Mouse (Mus musculus) neural tube, embryonic 13.5 days (tissue): Measurements from ENCODE around the gene Mast4. TPM values are rescaled to one million over a fixed set of nuclear protein-coding genes. Genes with fewer than 3 reads are reported as not detected.

ENCODE experiments used
- ATAC-seq: fragments of 200-750 bp; cut with Nextera tagmentation; 2 replicates; pipeline ENCODE4 v1.8.0; 2017; ENCODE audit warnings: low read depth, mild to moderate bottlenecking, moderate TSS enrichment, moderate library complexity
- H3K27ac ChIP-seq: fragments of 300-500 bp; sonication (generic); replicated peaks from 2 replicates; pipeline ENCODE4 v1.5.1; 2015; ENCODE audit warnings: moderate library complexity, mild to moderate bottlenecking, inconsistent platforms
- H3K27me3 ChIP-seq: fragments of 300-500 bp; sonication (generic); 2 replicates; pipeline ENCODE4 v1.6.1; 2015; ENCODE audit warnings: mild to moderate bottlenecking, inconsistent platforms
- H3K36me3 ChIP-seq: fragments of 300-500 bp; sonication (generic); 2 replicates; pipeline ENCODE4 v1.6.1; 2015; ENCODE audit warnings: mild to moderate bottlenecking, inconsistent platforms
- H3K4me1 ChIP-seq: fragments of 300-500 bp; sonication (generic); replicated peaks from 2 replicates; pipeline ENCODE4 v1.6.1; 2015; ENCODE audit warnings: inconsistent platforms
- H3K4me2 ChIP-seq: fragments of 300-500 bp; sonication (generic); 2 replicates; pipeline ENCODE4 v1.6.1; 2015; ENCODE audit warnings: inconsistent platforms, mild to moderate bottlenecking, moderate library complexity
- H3K4me3 ChIP-seq: fragments of 300-500 bp; sonication (generic); 2 replicates; pipeline ENCODE4 v1.5.1; 2015; ENCODE audit warnings: mild to moderate bottlenecking, inconsistent platforms
- H3K9ac ChIP-seq: fragments of 300-500 bp; sonication (generic); 2 replicates; pipeline ENCODE4 v1.6.1; 2015; ENCODE audit warnings: moderate library complexity, mild to moderate bottlenecking, inconsistent platforms
- H3K9me3 ChIP-seq: fragments of 300-500 bp; sonication (generic); 2 replicates; pipeline ENCODE4 v1.6.1; 2016; ENCODE audit warnings: inconsistent platforms
- WGBS: fragments of 180-500 bp; shearing (Covaris S2); methylation state at CpG from one replicate; pipeline ENCODE4 v1.1.7; 2015; 5-methylcytosine and 5-hydroxymethylcytosine counted together
- polyA plus RNA-seq: library from polyadenylated mRNA; unstranded; fragments of >200 nt; fragmentation: Nextera tagmentation; extraction: Ambion mirVana; gene quantifications from 2 replicates; pipeline ENCODE4 v1.2.1, GENCODE M21; 2015

The Mast4 gene
- polyA plus RNA-seq, 1 experiment from 2014 or later = 19.5 TPM

DNA sequence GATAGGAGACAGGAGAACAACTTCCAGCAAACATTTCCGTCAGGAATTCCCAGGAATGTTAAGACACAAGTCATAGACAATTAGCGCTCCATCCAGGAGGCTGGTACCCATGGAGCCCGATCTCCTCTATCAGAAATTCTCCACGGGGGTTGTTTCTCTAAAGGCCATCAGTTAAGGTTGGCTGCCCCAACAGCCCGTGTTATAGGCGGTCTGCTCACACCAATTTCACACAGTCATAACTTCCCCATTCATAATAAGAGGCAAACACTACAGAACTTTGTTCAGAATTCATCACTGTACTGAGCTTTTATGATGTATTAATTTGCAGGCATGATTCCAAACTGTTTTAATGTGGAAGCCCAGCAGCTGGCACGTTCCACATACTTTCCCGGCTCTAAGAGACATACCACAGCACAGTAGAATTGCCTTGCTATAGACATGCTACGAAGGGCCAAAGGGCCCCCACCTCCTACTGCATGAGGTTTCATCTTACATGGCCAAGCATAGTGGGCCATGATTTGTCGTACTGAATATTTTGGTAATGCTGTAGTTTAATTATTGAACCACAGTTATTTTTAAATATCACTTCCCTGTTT lies 19.1 kb downstream of the Mast4 start:
- Histone ChIP-seq H3K27me3 (no peaks in the 10 kb centered on the region), H3K4me3 (no peak overlapping the region), H3K4me2 (no peak overlapping the region), H3K4me1 (peaks cover 10% of the 10 kb centered on the region; the same call in 1 of the 2 replicates), H3K9ac (no peak overlapping the region), H3K36me3 (no peaks in the 10 kb centered on the region), H3K9me3 (no peaks in the 10 kb centered on the region), H3K27ac (no peak overlapping the region)
- 0 out of 2 replicates have a peak, but pooled peaks have one; percentile 50 for ATAC-seq
- WGBS = 46% methylated on average over 10 of the region's 10 CpGs

DNA sequence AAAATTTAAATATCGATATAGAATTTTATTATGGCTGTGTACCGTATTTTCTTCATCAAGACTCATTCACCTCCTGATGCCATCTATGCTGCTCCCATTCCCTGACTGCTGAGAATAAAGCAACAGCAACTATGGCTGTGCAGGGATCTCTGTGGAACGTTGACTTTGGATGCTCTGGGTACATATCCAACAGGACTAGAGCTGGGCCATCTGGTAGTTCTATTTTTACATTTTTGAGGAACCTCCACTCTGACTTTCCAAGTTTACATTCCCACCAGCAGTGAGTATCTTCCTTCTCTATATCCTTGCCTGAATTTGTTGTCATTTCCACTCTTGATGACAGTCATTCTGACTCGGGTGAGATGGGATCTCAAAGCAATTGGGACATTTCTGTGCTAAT lies 26.0 kb downstream of the Mast4 start:
- Histone ChIP-seq H3K4me3 (no peak overlapping the region), H3K27ac (no peak overlapping the region), H3K9me3 (no peaks in the 10 kb centered on the region), H3K4me2 (no peak overlapping the region), H3K27me3 (no peaks in the 10 kb centered on the region), H3K9ac (no peak overlapping the region), H3K4me1 (peaks cover 4% of the 10 kb centered on the region; the same call in 1 of the 2 replicates), H3K36me3 (no peaks in the 10 kb centered on the region)
- no peak for ATAC-seq
- 90% methylated on average over 4 of the region's 4 CpGs for WGBS

DNA sequence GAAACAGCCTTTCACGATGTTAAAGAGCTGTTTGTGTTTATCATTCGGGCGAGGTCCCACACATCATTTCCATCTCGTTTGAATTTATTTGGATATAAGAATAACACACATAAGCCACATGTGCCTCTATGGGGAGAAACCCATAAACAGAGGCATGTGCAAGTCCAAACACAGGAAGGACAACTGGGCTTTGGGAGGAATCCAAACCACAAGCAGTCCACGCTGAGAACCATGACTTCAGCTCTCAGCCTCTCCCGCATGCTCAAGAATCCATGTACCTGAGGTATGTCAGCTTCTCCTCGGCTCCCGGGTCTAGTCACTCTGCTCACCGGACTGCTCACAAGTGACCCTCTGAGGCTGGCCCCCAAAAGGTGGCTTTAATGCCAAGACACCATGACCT lies 30.5 kb downstream of the Mast4 start:
- Histone ChIP-seq H3K27ac (no peak overlapping the region), H3K36me3 (no peaks in the 10 kb centered on the region), H3K9me3 (no peaks in the 10 kb centered on the region), H3K4me1 (peaks cover 4% of the 10 kb centered on the region; the same call in 1 of the 2 replicates), H3K4me3 (no peak overlapping the region), H3K4me2 (no peak overlapping the region), H3K9ac (no peak overlapping the region), H3K27me3 (no peaks in the 10 kb centered on the region)
- ATAC-seq = no peak
- 86% methylated on average over 9 of the region's 9 CpGs for WGBS

DNA sequence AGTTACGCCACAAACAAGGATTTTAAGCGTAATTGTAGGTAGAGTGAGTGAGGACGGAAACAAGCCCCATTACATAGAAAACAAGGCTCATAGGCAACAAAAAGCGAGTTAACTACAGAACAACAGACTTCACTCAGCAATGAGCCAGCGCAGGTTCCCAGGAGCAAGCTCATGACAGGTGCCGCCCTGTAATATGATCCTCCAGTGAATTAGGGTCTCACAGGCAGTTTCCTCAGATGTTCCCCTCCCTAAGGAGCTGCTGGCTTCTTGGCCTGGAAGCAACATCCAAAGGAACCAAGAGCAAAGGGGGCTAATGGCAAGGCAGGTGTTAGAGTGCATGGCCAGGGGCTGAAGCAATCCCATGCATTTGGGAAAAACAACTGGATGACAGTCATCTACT lies 31.8 kb downstream of the Mast4 start:
- no peak for ATAC-seq
- WGBS = 39% methylated on average over 6 of the region's 6 CpGs

DNA sequence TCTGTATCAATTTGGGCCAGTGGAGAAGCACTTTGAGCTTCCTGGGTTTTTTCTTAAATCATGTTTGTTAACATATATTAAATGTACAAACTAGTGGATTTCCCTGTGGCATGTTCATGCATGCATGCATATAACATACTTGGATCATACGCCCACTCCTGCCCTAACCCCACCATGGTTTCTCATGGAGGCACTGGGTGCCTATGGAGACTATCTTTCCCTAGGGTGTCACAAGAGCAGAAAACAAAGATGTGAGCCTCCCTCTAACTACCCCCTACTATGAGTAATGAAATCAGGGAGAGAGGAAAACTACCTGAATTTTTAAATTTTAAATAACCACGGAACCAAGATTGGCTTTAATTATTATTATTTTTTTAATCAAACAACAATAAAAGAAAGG lies 32.2 kb downstream of the Mast4 start:
- H3K9ac ChIP-seq = no peak overlapping the region
- WGBS = 86% methylated on average over 2 of the region's 2 CpGs
- no peak for ATAC-seq

More for the DNA sequence above, 31.8 kb downstream of the Mast4 start:
- Histone ChIP-seq H3K4me3 (no peak overlapping the region), H3K9me3 (no peaks in the 10 kb centered on the region), H3K27me3 (no peaks in the 10 kb centered on the region), H3K4me1 (peaks cover 4% of the 10 kb centered on the region; the same call in 1 of the 2 replicates), H3K4me2 (no peak overlapping the region), H3K27ac (no peak overlapping the region), H3K9ac (no peak overlapping the region), H3K36me3 (no peaks in the 10 kb centered on the region)

DNA sequence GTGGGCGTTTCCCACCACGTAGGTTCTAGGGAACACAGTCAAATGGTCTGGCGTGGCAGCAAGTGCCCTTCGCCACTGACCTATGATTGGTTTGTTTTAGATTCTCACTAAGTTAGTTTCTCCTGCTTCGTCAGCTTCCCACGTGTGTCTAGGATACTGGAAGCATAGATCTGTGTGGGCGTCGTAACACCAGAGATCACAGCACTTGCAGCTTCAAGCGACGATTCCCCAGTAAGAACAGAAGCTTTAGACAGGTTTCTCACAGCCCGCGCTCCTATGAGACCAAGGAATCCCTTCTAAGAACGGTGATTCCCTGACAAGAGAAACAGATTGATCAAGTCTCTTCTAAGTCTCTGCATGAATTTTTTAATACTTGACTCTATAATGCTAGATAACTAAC lies 39.9 kb downstream of the Mast4 start:
- 92% methylated on average over 13 of the region's 13 CpGs for WGBS
- no peak for ATAC-seq
- no peak overlapping the region for H3K4me2 ChIP-seq

More for the DNA sequence above, 32.2 kb downstream of the Mast4 start:
- no peak overlapping the region for H3K4me2 ChIP-seq
- H3K27me3 ChIP-seq = no peaks in the 10 kb centered on the region
- H3K4me3 ChIP-seq = no peak overlapping the region
- no peaks in the 10 kb centered on the region for H3K36me3 ChIP-seq
- H3K4me1 ChIP-seq = peaks cover 4% of the 10 kb centered on the region; the same call in 1 of the 2 replicates
- no peak overlapping the region for H3K27ac ChIP-seq
- no peaks in the 10 kb centered on the region for H3K9me3 ChIP-seq

DNA sequence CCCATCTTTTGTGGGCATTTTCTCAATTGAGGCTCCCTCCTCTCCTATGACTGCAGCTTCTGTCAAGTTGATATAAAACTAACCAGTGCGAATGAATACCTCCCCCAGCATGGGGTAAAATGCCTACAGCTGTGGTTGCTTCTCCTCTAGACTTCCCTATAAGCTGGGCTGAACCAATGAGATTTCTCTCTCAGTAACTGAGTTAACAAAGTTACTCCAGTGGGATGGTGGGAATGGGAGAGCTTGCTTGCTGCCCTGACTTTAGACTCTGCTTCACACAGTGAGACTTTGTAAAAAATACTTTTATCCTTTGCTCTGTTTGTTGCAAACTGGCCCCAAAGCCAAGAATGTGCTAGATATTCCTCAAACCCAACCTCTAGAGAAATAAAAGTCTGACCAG lies 41.2 kb downstream of the Mast4 start:
- 73% methylated on average over 1 of the region's 1 CpGs for WGBS
- Histone ChIP-seq H3K4me3 (no peak overlapping the region), H3K4me1 (no peaks in the 10 kb centered on the region), H3K9ac (no peak overlapping the region), H3K36me3 (no peaks in the 10 kb centered on the region), H3K27me3 (no peaks in the 10 kb centered on the region), H3K9me3 (no peaks in the 10 kb centered on the region), H3K27ac (no peak overlapping the region), H3K4me2 (no peak overlapping the region)
- ATAC-seq = no peak

More for the DNA sequence above, 39.9 kb downstream of the Mast4 start:
- no peaks in the 10 kb centered on the region for H3K36me3 ChIP-seq
- no peaks in the 10 kb centered on the region for H3K9me3 ChIP-seq
- no peaks in the 10 kb centered on the region for H3K4me1 ChIP-seq
- no peak overlapping the region for H3K27ac ChIP-seq
- H3K27me3 ChIP-seq = no peaks in the 10 kb centered on the region
- no peak overlapping the region for H3K9ac ChIP-seq
- H3K4me3 ChIP-seq = no peak overlapping the region

DNA sequence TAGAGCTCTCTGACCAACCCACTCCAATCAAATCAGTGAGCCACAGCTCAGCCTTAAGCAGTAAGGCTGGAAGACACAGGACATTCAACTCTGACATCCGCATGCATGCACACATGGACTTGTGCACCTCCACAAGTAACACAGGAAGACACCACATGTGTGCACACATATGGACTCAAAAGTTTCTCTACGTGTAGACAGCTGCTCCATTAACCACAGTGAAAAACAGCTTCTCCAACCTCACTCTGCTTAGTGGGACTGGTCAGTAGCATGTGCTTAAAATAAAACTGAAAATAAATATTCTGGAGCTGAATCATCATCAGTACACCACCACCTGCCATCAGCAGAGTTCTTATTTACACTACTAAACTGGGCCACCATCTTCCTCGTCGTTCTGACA lies 43.2 kb downstream of the Mast4 start:
- Histone ChIP-seq H3K4me1 (no peaks in the 10 kb centered on the region), H3K9ac (no peak overlapping the region), H3K36me3 (no peaks in the 10 kb centered on the region), H3K4me3 (no peak overlapping the region), H3K9me3 (no peaks in the 10 kb centered on the region), H3K27me3 (no peaks in the 10 kb centered on the region), H3K27ac (no peak overlapping the region), H3K4me2 (no peak overlapping the region)
- 87% methylated on average over 4 of the region's 4 CpGs for WGBS
- ATAC-seq = no peak

DNA sequence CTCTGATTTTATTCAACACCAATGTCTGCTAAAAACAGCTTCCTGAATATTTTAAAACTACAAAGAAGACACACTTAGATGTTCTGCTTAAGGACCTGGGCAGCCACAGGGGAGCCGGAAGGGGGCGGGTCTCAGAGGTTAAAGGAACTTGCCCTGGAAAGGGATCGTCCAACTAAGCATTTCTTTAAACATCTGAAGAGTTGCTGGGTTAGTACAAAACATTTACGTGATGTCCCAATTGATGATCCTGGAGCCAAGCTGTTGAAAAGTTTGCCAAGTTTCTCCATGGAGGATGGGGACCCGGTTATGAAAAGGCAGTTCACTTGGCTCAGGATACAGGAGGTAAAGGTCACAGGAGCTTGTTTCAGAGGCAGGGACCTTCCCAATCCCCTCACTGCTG lies 48.5 kb downstream of the Mast4 start:
- 78% methylated on average over 5 of the region's 5 CpGs for WGBS
- Histone ChIP-seq H3K4me1 (no peaks in the 10 kb centered on the region), H3K36me3 (no peaks in the 10 kb centered on the region), H3K4me2 (no peak overlapping the region), H3K27ac (no peak overlapping the region), H3K27me3 (no peaks in the 10 kb centered on the region), H3K9me3 (no peaks in the 10 kb centered on the region), H3K4me3 (no peak overlapping the region), H3K9ac (no peak overlapping the region)
- no peak for ATAC-seq

DNA sequence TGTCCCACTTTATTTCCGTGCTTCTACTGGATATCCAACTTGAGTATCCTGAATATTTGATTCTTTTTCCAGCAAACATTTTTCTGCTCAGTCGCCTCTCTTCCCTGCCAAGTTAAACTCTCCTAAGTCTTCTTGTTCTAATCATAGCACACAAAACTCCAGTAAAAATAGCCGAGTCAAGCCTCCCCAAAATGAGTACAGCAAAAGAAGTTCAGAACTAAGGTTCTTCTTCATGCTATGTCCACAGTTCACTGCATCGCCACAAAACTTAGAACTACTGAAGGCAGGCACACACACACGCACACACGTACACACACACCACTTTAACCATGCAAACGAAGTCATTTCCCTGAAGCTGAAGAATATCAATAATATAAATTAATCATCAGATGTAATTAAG lies 49.3 kb downstream of the Mast4 start:
- Histone ChIP-seq H3K27ac (no peak overlapping the region), H3K4me1 (no peaks in the 10 kb centered on the region), H3K27me3 (no peaks in the 10 kb centered on the region), H3K4me2 (no peak overlapping the region), H3K36me3 (no peaks in the 10 kb centered on the region), H3K9me3 (no peaks in the 10 kb centered on the region), H3K9ac (no peak overlapping the region), H3K4me3 (no peak overlapping the region)
- 95% methylated on average over 7 of the region's 7 CpGs for WGBS
- ATAC-seq = no peak

DNA sequence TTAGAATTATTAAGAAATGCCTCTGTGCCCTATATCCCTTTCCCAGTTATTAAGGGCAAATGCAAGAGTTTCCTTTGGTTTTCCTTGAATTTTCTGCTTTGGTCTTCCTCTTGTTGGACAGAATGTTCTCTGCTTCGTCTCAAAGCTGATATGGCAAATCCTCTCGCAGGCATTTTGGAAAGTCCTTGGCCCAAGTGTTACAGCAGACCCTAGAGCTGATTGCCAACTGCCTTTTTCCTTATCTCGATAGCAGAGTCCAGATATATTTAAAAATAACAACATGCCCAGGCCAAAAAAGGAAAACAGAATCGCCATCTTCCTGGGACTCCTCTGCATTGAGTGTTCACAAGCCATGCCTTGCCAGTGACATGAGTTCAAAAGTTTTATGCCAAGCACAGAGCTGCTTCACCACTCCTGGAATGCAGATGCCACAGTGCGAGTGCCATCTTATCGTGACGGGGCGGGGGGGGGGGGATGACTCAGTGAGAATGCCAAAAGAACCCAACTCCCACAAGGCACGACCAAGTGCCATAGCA lies 63.4 kb downstream of the Mast4 start:
- H3K9ac ChIP-seq = no peak overlapping the region
- no peak overlapping the region for H3K27ac ChIP-seq
- 93% methylated on average over 9 of the region's 9 CpGs for WGBS
- no peak overlapping the region for H3K4me2 ChIP-seq
- H3K36me3 ChIP-seq = no peaks in the 10 kb centered on the region
- no peaks in the 10 kb centered on the region for H3K9me3 ChIP-seq
- no peaks in the 10 kb centered on the region for H3K27me3 ChIP-seq
- H3K4me3 ChIP-seq = no peak overlapping the region
- ATAC-seq = no peak
- 0 out of 2 replicates have a peak, but pooled peaks cover 2% of the 10 kb centered on the region for H3K4me1 ChIP-seq

DNA sequence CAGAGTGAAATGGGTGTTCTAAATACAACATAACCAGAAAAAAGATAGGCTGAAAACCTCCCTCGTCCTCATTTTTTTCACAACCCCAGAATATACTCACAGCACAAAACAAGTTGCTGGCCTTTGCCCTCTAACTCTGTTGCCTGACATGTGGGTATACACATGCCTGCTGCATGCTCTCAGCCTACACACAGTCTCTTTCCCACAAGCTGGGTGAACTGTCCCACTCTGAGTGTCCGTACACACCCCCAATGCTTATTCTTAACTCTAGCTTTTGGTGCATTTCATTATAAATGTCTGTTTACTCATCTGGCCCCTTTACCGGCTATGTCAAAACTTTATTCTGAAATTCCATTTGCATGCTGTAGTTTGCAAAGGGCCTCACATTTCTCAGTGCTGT lies 71.6 kb downstream of the Mast4 start:
- H3K9ac ChIP-seq = no peak overlapping the region
- no peak for ATAC-seq
- H3K27ac ChIP-seq = no peak overlapping the region
- no peaks in the 10 kb centered on the region for H3K9me3 ChIP-seq
- no peaks in the 10 kb centered on the region for H3K36me3 ChIP-seq
- H3K4me3 ChIP-seq = no peak overlapping the region
- no peak overlapping the region for H3K4me2 ChIP-seq
- H3K4me1 ChIP-seq = no peaks in the 10 kb centered on the region
- 84% methylated on average over 3 of the region's 3 CpGs for WGBS
- H3K27me3 ChIP-seq = no peaks in the 10 kb centered on the region

DNA sequence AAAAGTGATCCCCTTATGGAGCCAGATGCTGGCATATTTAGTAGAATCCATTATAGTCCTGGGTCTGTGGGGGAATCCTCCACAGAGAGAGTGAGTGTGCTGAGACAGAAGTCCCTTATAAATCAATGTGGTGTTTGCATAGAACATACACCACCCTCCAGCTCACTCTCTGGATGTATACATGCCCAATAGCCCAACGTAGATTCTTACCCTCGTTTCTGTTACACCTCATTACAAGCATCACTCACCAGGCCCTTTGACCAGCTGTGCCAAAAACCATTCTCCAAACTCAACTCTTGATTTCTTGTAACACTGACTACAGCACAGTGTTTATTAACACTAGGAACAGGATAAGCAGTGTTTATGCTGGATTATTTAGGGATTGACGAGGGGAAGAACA lies 72.2 kb downstream of the Mast4 start:
- no peaks in the 10 kb centered on the region for H3K36me3 ChIP-seq
- ATAC-seq = no peak
- 73% methylated on average over 3 of the region's 3 CpGs for WGBS

More for the DNA sequence above, 72.2 kb downstream of the Mast4 start:
- no peaks in the 10 kb centered on the region for H3K4me1 ChIP-seq
- H3K9ac ChIP-seq = no peak overlapping the region
- H3K4me2 ChIP-seq = no peak overlapping the region
- no peak overlapping the region for H3K4me3 ChIP-seq
- no peaks in the 10 kb centered on the region for H3K27me3 ChIP-seq
- no peak overlapping the region for H3K27ac ChIP-seq
- H3K9me3 ChIP-seq = no peaks in the 10 kb centered on the region
